Mouse (Mus musculus): Measurements from ENCODE around the gene Spag7. TPM values are rescaled to one million over a fixed set of nuclear protein-coding genes. Genes with fewer than 3 reads are reported as not detected.

Spag7 gene
- polyA plus RNA-seq, 1 experiment from 2014 or later = 143 TPM

- Histone ChIP-seq H3K27me3 (no peaks in the 10 kb centered on the region), H3K27ac (no peak overlapping the region), H3K9ac (no peak overlapping the region), H3K4me1 (peaks cover 10% of the 10 kb centered on the region), H3K36me3 (peaks cover 54% of the 10 kb centered on the region), H3K4me3 (no peak overlapping the region), H3K4me2 (replicated peaks) (no peak overlapping the region), H3K9me3 (replicated peaks) (no peaks in the 10 kb centered on the region)
- WGBS = 93% methylated on average over 8 of the region's 8 CpGs
- no peak for ATAC-seq (ENCODE audit: low FRiP score)
These were observed 6.1 kb downstream of the Spag7 start for GRCm38 (mm10) chr11:70663101-70663500.

- no peak overlapping the region for H3K4me2 ChIP-seq (replicated peaks)
- no peak for ATAC-seq (ENCODE audit: low FRiP score)
- WGBS = 93% methylated on average over 8 of the region's 8 CpGs
- no peaks in the 10 kb centered on the region for H3K27me3 ChIP-seq
- H3K4me1 ChIP-seq = peaks cover 19% of the 10 kb centered on the region
- no peaks in the 10 kb centered on the region for H3K9me3 ChIP-seq (replicated peaks)
- peaks cover 47% of the 10 kb centered on the region for H3K36me3 ChIP-seq
- no peak overlapping the region for H3K4me3 ChIP-seq
- peak overlapping the region; percentile 35; the same call in 1 of the 2 replicates for H3K27ac ChIP-seq
- H3K9ac ChIP-seq = no peak overlapping the region
These were observed 8.6 kb downstream of the Spag7 start for GRCm38 (mm10) chr11:70660571-70660970.

GRCm38 (mm10) chr11:70658942-70659341, 10.3 kb downstream of the Spag7 start:
- Histone ChIP-seq H3K9me3 (replicated peaks) (no peaks in the 10 kb centered on the region), H3K36me3 (peaks cover 32% of the 10 kb centered on the region), H3K27me3 (no peaks in the 10 kb centered on the region), H3K4me1 (peaks cover 23% of the 10 kb centered on the region), H3K4me2 (replicated peaks) (no peak overlapping the region), H3K4me3 (no peak overlapping the region), H3K27ac (no peak overlapping the region), H3K9ac (no peak overlapping the region)
- 75% methylated on average over 8 of the region's 8 CpGs for WGBS
- ATAC-seq (ENCODE audit: low FRiP score) = no peak

GRCm38 (mm10) chr11:70658521-70658920, 10.7 kb downstream of the Spag7 start:
- Histone ChIP-seq H3K27me3 (no peaks in the 10 kb centered on the region), H3K27ac (no peak overlapping the region), H3K9ac (0 out of 2 replicates have a peak overlapping the region, but pooled peaks have one; percentile 13), H3K4me3 (no peak overlapping the region), H3K4me1 (peaks cover 23% of the 10 kb centered on the region), H3K9me3 (replicated peaks) (no peaks in the 10 kb centered on the region), H3K36me3 (peaks cover 28% of the 10 kb centered on the region), H3K4me2 (replicated peaks) (no peak overlapping the region)
- no peak for ATAC-seq (ENCODE audit: low FRiP score)
- 92% methylated on average over 5 of the region's 5 CpGs for WGBS

- Histone ChIP-seq H3K36me3 (peaks cover 23% of the 10 kb centered on the region), H3K27ac (no peak overlapping the region), H3K9me3 (replicated peaks) (no peaks in the 10 kb centered on the region), H3K27me3 (no peaks in the 10 kb centered on the region), H3K4me1 (peaks cover 26% of the 10 kb centered on the region), H3K4me3 (no peak overlapping the region), H3K9ac (no peak overlapping the region), H3K4me2 (replicated peaks) (no peak overlapping the region)
- no peak for ATAC-seq (ENCODE audit: low FRiP score)
- WGBS = 57% methylated on average over 9 of the region's 9 CpGs
These were observed 11.2 kb downstream of the Spag7 start for GRCm38 (mm10) chr11:70657991-70658390.

GRCm38 (mm10) chr11:70657573-70657972, 11.6 kb downstream of the Spag7 start:
- H3K36me3 ChIP-seq = peaks cover 21% of the 10 kb centered on the region
- no peak for ATAC-seq (ENCODE audit: low FRiP score)
- H3K4me3 ChIP-seq = no peak overlapping the region
- no peaks in the 10 kb centered on the region for H3K9me3 ChIP-seq (replicated peaks)
- peaks cover 30% of the 10 kb centered on the region for H3K4me1 ChIP-seq
- no peak overlapping the region for H3K4me2 ChIP-seq (replicated peaks)
- H3K27ac ChIP-seq = no peak overlapping the region
- 46% methylated on average over 6 of the region's 6 CpGs for WGBS
- H3K27me3 ChIP-seq = no peaks in the 10 kb centered on the region
- no peak overlapping the region for H3K9ac ChIP-seq

GRCm38 (mm10) chr11:70656964-70657363, 12.3 kb downstream of the Spag7 start, which contains the start of gene Eno3:
Eno3 (plus strand) TSS chr11:70657202.
- Histone ChIP-seq H3K4me3 (peak within 1 kb of the TSS; percentile 99), H3K27me3 (no peaks in the 10 kb centered on the region), H3K9ac (peak within 1 kb of the TSS; percentile 92), H3K27ac (peak within 1 kb of the TSS; percentile 98), H3K36me3 (peaks cover 20% of the 10 kb centered on the region), H3K9me3 (replicated peaks) (no peaks in the 10 kb centered on the region), H3K4me1 (peaks cover 36% of the 10 kb centered on the region), H3K4me2 (replicated peaks) (peak within 1 kb of the TSS; percentile 98)
- no peak for ATAC-seq (ENCODE audit: low FRiP score)
- WGBS = 7% methylated on average over 3 of the region's 3 CpGs

DNA sequence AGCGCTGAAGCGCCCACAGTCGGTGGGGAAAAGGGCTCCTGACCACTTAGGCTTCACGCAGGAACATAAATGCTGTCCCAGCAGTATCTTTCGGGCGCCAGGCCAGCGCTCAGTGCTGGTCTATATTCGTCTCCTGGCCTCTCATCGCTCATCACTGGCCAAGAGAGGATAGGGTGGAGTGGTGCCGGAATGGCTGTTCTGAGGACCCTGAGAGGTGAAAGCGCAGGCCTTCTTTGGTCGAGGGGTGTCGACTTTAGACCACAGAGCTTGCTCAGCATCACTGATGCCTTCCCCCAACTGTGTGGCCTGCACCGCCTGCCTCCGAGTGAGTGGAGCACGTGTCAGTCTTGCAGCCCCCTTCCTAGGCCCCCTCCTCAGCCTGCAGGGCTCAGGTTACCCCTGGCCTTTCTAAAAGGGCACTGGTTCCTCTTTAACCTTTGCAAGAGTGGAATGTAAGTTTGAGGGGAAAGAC, 12.7 kb downstream of the Spag7 start:
- WGBS = 7% methylated on average over 16 of the region's 16 CpGs
- ATAC-seq (ENCODE audit: low FRiP score) = no peak
- peaks cover 21% of the 10 kb centered on the region for H3K36me3 ChIP-seq
- H3K27ac ChIP-seq = peak overlapping the region; percentile 98
- no peaks in the 10 kb centered on the region for H3K27me3 ChIP-seq
- H3K9ac ChIP-seq = peak overlapping the region; percentile 92
- H3K4me1 ChIP-seq = peaks cover 38% of the 10 kb centered on the region
- H3K4me3 ChIP-seq = peak overlapping the region; percentile 99
- H3K9me3 ChIP-seq (replicated peaks) = no peaks in the 10 kb centered on the region
- H3K4me2 ChIP-seq (replicated peaks) = peak overlapping the region; percentile 98

GRCm38 (mm10) chr11:70655571-70656455, 13.4 kb downstream of the Spag7 start:
- Histone ChIP-seq H3K27ac (peak overlapping the region; percentile 98), H3K9me3 (replicated peaks) (no peaks in the 10 kb centered on the region), H3K4me2 (replicated peaks) (peak overlapping the region; percentile 98), H3K4me3 (peak overlapping the region; percentile 99), H3K4me1 (peaks cover 41% of the 10 kb centered on the region), H3K9ac (peak overlapping the region; percentile 92), H3K36me3 (peaks cover 26% of the 10 kb centered on the region), H3K27me3 (no peaks in the 10 kb centered on the region)
- ATAC-seq (ENCODE audit: low FRiP score) = no peak
- under 1% methylated on average over 61 of the region's 61 CpGs for WGBS

DNA sequence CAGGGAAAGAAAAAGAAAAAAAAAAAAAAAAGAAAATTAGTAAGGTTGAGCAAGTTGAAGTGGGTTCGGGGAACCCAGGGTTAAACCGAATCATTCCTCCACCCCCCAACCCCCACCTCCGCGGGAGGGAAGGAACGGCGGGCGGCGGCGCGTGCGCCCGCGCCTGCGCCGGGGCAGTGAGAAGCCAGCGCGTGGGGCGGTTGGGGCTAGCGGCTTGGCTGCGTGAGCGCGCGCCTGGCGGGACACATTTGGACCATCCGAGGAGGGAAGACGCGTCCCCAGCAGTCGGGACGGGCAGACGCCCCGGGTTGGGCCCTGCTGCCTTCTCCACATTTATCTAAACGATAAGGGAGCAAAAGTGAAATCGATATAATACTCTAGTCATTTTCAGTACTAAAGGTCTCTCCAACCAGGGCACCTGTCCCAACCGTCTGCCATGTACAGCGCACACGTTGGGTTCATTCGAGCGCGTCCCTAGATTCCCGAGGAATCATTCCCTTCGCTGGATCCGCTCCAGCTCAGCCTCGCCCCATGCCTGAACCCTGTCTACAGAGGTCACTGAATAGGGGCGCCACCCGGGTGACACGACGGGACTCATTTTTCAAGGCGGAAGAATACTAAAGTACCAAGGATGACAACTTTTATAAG, 14.2 kb downstream of the Spag7 start:
- Histone ChIP-seq H3K9me3 (replicated peaks) (no peaks in the 10 kb centered on the region), H3K4me2 (replicated peaks) (peak overlapping the region; percentile 98), H3K4me1 (peaks cover 43% of the 10 kb centered on the region), H3K9ac (peak overlapping the region; percentile 92), H3K4me3 (peak overlapping the region; percentile 99), H3K27me3 (no peaks in the 10 kb centered on the region), H3K27ac (peak overlapping the region; percentile 98), H3K36me3 (peaks cover 28% of the 10 kb centered on the region)
- under 1% methylated on average over 48 of the region's 48 CpGs for WGBS
- ATAC-seq (ENCODE audit: low FRiP score) = peak; percentile 64

- Histone ChIP-seq H3K4me1 (peaks cover 44% of the 10 kb centered on the region), H3K4me3 (peak within 1 kb of the TSS; percentile 99), H3K9me3 (replicated peaks) (no peaks in the 10 kb centered on the region), H3K4me2 (replicated peaks) (peak within 1 kb of the TSS; percentile 98), H3K27ac (peak within 1 kb of the TSS; percentile 98), H3K9ac (peak within 1 kb of the TSS; percentile 92), H3K27me3 (no peaks in the 10 kb centered on the region), H3K36me3 (peaks cover 32% of the 10 kb centered on the region)
- WGBS = under 1% methylated on average over 51 of the region's 61 CpGs
- ATAC-seq (ENCODE audit: low FRiP score) = peak; percentile 51
These were observed 14.9 kb downstream of the Spag7 start, which contains the start of gene Pfn1 for GRCm38 (mm10) chr11:70654198-70654922. Pfn1 (minus strand) TSS chr11:70654644.
